Mouse (Mus musculus) right cerebral cortex, postnatal 10 days (tissue): Measurements from ENCODE around the gene Tox2.

ENCODE experiments used
- DNase-seq, 2 experiments: peaks; one replicate each; pipeline ENCODE4 v3.0.0; 2021; ENCODE audit warnings: low spot score in 2 of 2

The Tox2 gene

GRCm38 (mm10) chr2:163254228-163254627 is 51.3 kb downstream of the Tox2 start:
- no peak for DNase-seq

DNA sequence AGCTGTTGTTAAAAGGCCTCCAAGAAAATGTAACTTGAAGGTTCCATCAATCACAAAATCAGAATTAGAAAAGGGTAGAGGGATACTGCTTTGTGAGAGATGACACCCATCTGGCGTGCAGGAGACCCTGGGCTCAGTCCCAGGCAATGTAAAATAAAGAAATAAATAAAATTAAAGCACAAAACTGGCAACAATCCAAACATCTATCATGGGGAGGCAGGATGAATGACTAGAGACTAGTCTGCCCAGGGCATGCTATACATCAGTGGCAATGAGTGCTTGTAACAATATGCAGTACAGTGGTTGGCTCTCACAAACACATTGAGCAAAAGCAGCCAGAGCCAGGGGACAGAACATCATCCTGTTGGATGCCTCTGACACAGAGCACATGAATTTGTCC is 53.8 kb downstream of the Tox2 start:
- no peak for DNase-seq

DNA sequence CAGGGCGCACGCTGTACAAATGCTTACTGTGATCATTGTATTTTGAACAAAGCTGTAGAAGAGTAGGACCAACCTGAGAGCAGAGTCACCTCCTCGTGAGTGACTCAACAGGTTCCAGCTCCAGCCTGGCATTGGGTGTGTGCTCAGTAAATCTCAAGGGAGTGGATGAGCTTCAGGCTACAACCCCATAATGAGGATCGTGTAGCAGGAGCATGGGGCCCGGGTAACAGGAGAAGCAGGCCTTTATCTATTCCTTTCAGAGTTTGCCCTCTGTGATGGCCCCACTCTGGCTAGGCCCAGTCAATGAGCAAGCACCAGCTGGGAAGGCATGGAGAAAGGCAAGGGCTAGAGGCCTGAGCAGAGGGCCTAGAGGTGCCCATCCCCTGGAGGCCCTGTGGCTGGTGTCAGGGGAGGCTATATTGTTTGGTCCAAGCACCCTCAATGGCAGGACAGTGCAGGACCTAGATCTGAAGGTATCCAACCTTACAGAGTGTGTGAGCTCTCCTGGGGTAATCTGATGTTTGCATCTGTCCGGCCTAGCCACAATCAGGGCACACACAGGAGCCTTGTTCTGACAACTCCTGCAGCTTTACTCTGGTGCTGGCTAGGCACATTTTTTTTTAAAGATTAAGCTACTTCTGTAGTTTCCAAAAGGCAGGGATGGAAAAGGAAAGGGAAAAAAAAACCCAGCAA is 58.6 kb downstream of the Tox2 start:
- DNase-seq, result no peak

DNA sequence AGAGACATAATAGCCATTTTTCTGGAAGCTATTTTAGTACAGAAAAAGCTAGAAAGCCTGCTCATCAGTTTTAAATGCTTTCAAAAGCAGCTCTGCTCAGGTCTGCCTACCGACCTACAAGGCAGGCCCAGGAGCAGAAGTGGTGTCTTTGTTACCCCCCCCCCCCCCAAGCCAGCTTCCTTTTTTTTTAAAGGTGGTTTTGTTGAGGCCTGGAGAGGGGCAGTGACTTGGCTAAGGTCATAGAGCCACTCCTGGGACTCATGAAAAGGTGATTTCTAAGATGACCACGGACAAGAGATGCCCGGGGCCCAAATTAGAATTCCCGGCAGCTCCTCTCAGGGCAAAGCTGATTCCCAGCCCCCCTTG is 59.1 kb downstream of the Tox2 start:
- no peak for DNase-seq

DNA sequence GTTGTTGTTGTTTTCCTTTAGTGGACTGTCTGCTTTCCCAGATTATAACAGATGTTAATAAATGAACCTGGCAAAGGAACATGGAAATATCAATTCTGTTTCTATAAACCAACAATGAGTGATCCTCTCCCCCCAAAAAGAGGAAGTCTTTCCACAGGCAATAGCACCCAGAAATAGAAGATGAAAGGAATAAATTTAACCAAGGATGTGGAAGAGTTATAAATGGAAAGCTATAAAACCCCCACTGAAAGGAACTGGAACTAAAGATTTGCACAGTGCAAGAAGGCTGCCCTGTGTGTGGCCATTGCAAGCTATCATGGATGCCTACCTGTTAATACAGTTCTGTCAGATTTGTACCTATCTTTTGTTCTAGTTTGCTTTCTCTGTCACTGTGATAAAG is 64.2 kb downstream of the Tox2 start:
- no peak for DNase-seq

GRCm38 (mm10) chr2:163271581-163272492 is 68.9 kb downstream of the Tox2 start:
- no peak for DNase-seq

DNA sequence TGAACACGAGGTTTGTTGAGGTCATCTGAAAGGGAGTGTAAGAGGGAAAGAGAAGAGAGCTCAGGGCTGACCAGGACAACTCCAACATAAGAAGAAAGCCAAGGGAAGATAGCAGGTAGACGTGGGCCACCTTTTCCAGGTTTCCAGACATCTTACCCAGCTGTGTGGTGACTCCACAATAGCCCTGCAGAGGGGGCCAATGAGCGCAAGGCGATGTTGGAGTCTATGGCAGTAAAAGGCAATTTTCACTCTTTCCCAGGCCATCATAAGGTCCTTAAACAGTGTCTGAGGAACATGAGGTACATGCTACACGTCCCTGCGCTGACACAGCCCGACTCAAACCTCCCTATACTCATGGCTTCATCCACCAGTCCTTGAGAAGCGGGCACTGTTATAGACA is 70.9 kb downstream of the Tox2 start:
- no peak for DNase-seq

- no peak for DNase-seq
Measured at GRCm38 (mm10) chr2:163275986-163276385, 73.1 kb downstream of the Tox2 start.

DNA sequence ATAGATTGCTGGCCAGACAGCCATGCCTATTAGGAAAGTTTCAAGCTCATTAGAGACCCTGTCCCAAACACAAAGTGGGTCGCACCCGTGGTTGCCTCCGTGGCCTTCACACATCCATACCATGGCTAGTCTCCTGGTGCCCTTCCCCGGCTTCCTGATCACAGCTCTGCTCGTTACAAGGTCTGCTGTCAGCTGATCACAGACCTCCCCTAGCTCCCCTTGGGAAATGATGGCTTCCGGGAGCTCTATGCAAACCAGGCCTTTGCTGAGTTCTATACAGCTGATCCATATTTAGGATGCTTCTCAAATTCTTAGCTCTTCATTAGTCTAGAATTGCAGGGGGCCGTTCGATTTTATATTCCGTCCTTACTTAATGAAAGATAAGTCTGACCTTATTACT is 75.1 kb downstream of the Tox2 start:
- no peak for DNase-seq

DNA sequence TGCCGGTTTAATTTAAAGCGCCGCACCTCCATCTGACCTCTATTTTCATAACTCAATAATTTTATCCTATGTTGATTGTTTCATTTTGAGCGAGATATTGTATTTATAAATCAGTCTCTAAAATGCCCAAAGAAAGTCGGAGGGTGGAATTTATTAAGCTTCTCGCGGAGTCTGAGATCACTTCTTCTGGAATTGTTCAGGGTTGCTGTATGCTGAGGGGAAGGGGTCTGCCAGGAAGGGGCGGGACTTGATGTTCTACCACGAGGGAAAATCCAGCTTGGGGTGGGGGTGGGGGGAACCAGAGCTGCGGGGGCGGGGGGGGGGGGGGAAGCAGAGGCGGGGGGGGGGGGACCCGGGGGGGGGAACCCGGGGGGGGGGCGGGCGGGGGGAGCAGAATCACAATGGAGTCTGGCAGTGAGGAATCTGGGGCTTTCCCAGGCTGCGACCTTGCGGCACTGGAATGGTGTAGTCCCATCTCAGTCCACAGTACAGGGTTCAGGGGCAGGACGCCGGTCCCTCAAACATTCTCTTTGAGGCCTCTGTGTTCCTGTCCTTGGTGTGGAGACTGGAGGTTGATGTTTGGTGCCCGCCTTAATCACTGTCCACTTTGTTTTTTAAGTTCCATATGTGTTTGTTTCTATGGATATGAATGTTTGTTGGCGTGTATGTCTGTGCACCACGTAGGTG is 77.9 kb downstream of the Tox2 start:
- DNase-seq, result no peak

GRCm38 (mm10) chr2:163284856-163285255 is 81.9 kb downstream of the Tox2 start:
- DNase-seq, result no peak

DNA sequence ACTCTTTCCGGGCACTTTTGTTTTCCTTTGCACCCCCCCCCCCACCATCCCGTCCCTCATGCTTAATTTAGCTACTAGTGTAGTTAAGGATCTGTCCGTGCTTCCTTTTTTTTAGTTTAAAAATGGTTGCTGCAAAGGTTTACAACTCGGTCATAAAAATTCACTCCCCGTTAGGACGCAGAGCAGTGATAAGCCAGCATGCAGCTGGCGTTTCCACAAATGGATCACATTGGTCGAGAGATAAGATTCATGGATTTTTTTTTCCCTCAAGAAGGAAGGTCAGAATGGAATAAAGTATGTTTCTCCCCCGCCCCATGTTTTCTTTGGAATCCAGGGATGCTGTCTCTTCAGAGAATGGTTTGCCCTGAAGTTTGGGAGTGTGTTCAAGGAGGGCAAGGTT is 82.4 kb downstream of the Tox2 start:
- DNase-seq, result no peak

GRCm38 (mm10) chr2:163285762-163286161 is 82.8 kb downstream of the Tox2 start:
- DNase-seq, result no peak

GRCm38 (mm10) chr2:163288881-163289379 is 86.0 kb downstream of the Tox2 start:
- peak in 1 of 2 experiments; percentile 55 for DNase-seq

GRCm38 (mm10) chr2:163296999-163297630 is 94.2 kb downstream of the Tox2 start:
- no peak for DNase-seq

- peak; percentile 49 to 53 for DNase-seq
Measured at GRCm38 (mm10) chr2:163300069-163301060, 97.4 kb downstream of the Tox2 start.

DNA sequence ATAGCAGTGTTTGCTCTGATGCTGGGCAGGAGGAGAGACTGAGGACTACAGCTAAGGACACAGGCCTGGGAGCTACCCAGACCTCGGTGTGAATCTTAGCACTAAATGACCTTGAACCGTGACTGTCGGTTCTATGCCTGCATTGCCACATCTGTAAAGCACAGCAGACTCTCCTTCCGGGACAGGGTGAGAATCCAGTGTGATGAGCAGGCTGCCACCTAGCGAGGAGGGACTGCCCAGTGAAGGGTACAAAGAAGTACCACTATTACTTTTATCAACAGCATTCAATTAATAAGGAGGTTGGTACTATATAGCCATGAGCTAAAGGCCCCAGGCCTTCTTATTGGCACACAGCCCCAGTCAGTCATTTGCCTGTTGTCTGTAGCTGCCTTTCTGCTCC is 98.7 kb downstream of the Tox2 start:
- no peak for DNase-seq

- no peak for DNase-seq
Measured at GRCm38 (mm10) chr2:163303037-163303436, 100.1 kb downstream of the Tox2 start.

DNA sequence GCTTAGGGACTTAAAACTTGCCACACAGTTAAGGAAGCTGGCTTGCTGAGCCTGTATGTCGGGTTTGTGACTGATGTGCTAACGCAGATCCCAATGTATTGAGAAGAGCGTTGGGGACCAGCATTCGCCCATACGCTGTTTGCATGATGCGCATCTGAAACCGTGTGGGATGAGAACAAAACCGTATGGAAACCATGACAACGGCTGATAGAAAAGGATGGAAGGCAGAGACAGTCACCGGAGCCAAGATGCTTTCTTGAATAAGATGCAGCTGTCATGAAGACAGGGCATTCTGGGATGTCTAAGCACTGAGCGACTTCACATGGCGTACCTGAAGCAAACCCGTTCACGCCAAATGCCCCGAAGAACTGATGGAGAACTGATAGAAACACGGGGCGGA is 106.5 kb downstream of the Tox2 start:
- DNase-seq, result peak; percentile 62 to 79

DNA sequence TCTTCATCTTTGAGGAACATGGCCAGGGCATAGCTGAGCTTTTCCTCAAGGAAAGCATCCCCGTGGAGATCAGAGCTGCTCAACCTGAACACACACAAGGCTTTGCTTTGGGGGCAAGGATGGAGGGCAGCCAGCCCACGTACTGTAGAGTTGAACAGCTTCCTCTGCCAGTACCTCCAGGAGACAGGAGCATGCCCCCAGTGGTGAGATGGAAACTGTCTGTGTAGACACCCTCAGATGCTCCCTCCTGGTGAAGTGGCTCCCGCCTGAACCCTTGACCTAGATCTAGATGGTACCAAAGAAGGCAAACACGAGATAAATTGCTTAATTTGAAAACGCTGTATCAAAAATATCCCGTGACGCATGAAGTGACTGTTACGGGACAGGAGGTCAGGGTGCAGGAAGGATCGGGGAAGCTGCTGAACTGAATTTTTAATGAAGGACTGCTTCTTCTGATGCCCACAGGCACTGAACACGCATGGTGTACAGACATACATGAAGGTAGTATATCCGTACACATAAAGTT is 107.3 kb downstream of the Tox2 start:
- DNase-seq, result no peak
